8 mouse cellular contexts compared by ENCODE assay signal in genomic region chr4:102088235-102088867, GRCm38 (mm10). TPM values are rescaled to one million over a fixed set of nuclear protein-coding genes. Genes with fewer than 3 reads are reported as not detected.
DNase-seq lines count a peak whose midpoint lies in the region; ATAC-seq lines count a peak whose summit lies in the region.

No protein-coding gene starts in this region.

- H3K4me3 ChIP-seq in neural tube, embryonic 11.5 days (ENCODE audit: low read depth, low read length), result peak overlapping the region; percentile 52
- H3K4me3 ChIP-seq in embryonic facial prominence, embryonic 11.5 days (ENCODE audit: low read depth, low read length), result peak overlapping the region; percentile 45
- H3K4me3 ChIP-seq in intestine, embryonic 14.5 days (ENCODE audit: low read depth, low read length), result peak overlapping the region; percentile 60
- peak overlapping the region; percentile 68 for H3K4me3 ChIP-seq in midbrain, embryonic 13.5 days (replicated peaks)

- peak; percentile 55 for DNase-seq in neural tube, embryonic 11.5 days (ENCODE audit: low spot score)
- DNase-seq in neural tube, embryonic 10.5 days (ENCODE audit: extremely low spot score, low spot score), result no peak
- DNase-seq in embryonic facial prominence, embryonic 11.5 days (ENCODE audit: low spot score), result peak; percentile 36
- peak; percentile 77 for DNase-seq in intestine, embryonic 14.5 days (ENCODE audit: low spot score)
- DNase-seq in spleen, postnatal 10 days (ENCODE audit: low spot score in 2 of 2), result no peak
- DNase-seq in adrenal gland, postnatal 4 days (ENCODE audit: low spot score in 2 of 2), result no peak

- H3K9me3 ChIP-seq in neural tube, embryonic 11.5 days (ENCODE audit: control insufficient read depth, low read length), result no peaks in the 10 kb centered on the region
- H3K9me3 ChIP-seq in embryonic facial prominence, embryonic 11.5 days (replicated peaks; ENCODE audit: control insufficient read depth, low read length), result no peaks in the 10 kb centered on the region
- H3K9me3 ChIP-seq in intestine, embryonic 14.5 days (ENCODE audit: control insufficient read depth, low read length), result no peaks in the 10 kb centered on the region
- H3K9me3 ChIP-seq in midbrain, embryonic 13.5 days, result no peaks in the 10 kb centered on the region

- peak overlapping the region; percentile 51 for H3K9ac ChIP-seq in neural tube, embryonic 11.5 days (ENCODE audit: low read length)
- peak overlapping the region; percentile 37 for H3K9ac ChIP-seq in embryonic facial prominence, embryonic 11.5 days (replicated peaks; ENCODE audit: low read length)
- H3K9ac ChIP-seq in intestine, embryonic 14.5 days (ENCODE audit: low read length), result peak overlapping the region; percentile 47
- H3K9ac ChIP-seq in midbrain, embryonic 13.5 days (replicated peaks), result peak overlapping the region; percentile 77

- ATAC-seq in neural tube, embryonic 11.5 days (ENCODE audit: insufficient read depth, low FRiP score, low TSS enrichment), result peak; percentile 45
- peak; percentile 11; the same call in 1 of the 2 replicates for ATAC-seq in embryonic facial prominence, embryonic 11.5 days (replicated peaks; ENCODE audit: insufficient number of reproducible peaks, low FRiP score, low TSS enrichment, low read depth)
- 0 out of 2 replicates have a peak, but pooled peaks have one; percentile 43 for ATAC-seq in intestine, embryonic 14.5 days (replicated peaks; ENCODE audit: low FRiP score, low TSS enrichment, low read depth)
- peak; percentile 24 for ATAC-seq in midbrain, embryonic 13.5 days
- no peak for ATAC-seq in granulocyte monocyte progenitor cell, adult 5-6 weeks (replicated peaks; ENCODE audit: poor library complexity, severe bottlenecking)

- H3K4me1 ChIP-seq in neural tube, embryonic 11.5 days (ENCODE audit: control insufficient read depth, insufficient read depth, low read length), result no peaks in the 10 kb centered on the region
- no peaks in the 10 kb centered on the region; the same call in 1 of the 2 replicates for H3K4me1 ChIP-seq in embryonic facial prominence, embryonic 11.5 days (ENCODE audit: control insufficient read depth, insufficient read depth, low read length)
- no peaks in the 10 kb centered on the region for H3K4me1 ChIP-seq in intestine, embryonic 14.5 days (replicated peaks; ENCODE audit: control insufficient read depth, insufficient read depth, low read length)
- H3K4me1 ChIP-seq in midbrain, embryonic 13.5 days (replicated peaks), result peaks cover 13% of the 10 kb centered on the region

- H3K27me3 ChIP-seq in neural tube, embryonic 11.5 days (ENCODE audit: control insufficient read depth, insufficient read depth, low read length), result peaks cover 14% of the 10 kb centered on the region
- H3K27me3 ChIP-seq in embryonic facial prominence, embryonic 11.5 days (ENCODE audit: control insufficient read depth, insufficient read depth, low read length), result peaks cover 10% of the 10 kb centered on the region; the same call in 1 of the 2 replicates
- peaks cover 31% of the 10 kb centered on the region for H3K27me3 ChIP-seq in intestine, embryonic 14.5 days (replicated peaks; ENCODE audit: control insufficient read depth, insufficient read depth, low read length)
- peaks cover 39% of the 10 kb centered on the region for H3K27me3 ChIP-seq in midbrain, embryonic 13.5 days

- 26% methylated on average over 15 of the region's 15 CpGs for WGBS in neural tube, embryonic 11.5 days
- WGBS in embryonic facial prominence, embryonic 11.5 days, result 26% methylated on average over 15 of the region's 15 CpGs
- WGBS in intestine, embryonic 14.5 days, result 21% methylated on average over 15 of the region's 15 CpGs
- WGBS in midbrain, embryonic 13.5 days, result 25% methylated on average over 15 of the region's 15 CpGs

- H3K36me3 ChIP-seq in neural tube, embryonic 11.5 days (ENCODE audit: control insufficient read depth, insufficient read depth, low read length), result no peaks in the 10 kb centered on the region
- no peaks in the 10 kb centered on the region for H3K36me3 ChIP-seq in embryonic facial prominence, embryonic 11.5 days (replicated peaks; ENCODE audit: control insufficient read depth, insufficient read depth, low read depth, low read length)
- H3K36me3 ChIP-seq in intestine, embryonic 14.5 days (ENCODE audit: control insufficient read depth, insufficient read depth, low read length), result no peaks in the 10 kb centered on the region
- no peaks in the 10 kb centered on the region for H3K36me3 ChIP-seq in midbrain, embryonic 13.5 days

- H3K4me2 ChIP-seq in neural tube, embryonic 11.5 days (ENCODE audit: low read depth), result peak overlapping the region; percentile 96
- peak overlapping the region; percentile 93 for H3K4me2 ChIP-seq in embryonic facial prominence, embryonic 11.5 days (ENCODE audit: low read depth, low read length)
- peak overlapping the region; percentile 99 for H3K4me2 ChIP-seq in intestine, embryonic 14.5 days (ENCODE audit: low read length)
- H3K4me2 ChIP-seq in midbrain, embryonic 13.5 days (replicated peaks), result peak overlapping the region; percentile 97

- no peak overlapping the region for H3K27ac ChIP-seq in neural tube, embryonic 11.5 days (ENCODE audit: low read depth, low read length)
- no peak overlapping the region for H3K27ac ChIP-seq in embryonic facial prominence, embryonic 11.5 days (replicated peaks; ENCODE audit: low read depth, low read length)
- H3K27ac ChIP-seq in intestine, embryonic 14.5 days (ENCODE audit: low read depth), result no peak overlapping the region
- H3K27ac ChIP-seq in midbrain, embryonic 13.5 days, result no peak overlapping the region

RNA-seq across cellular contexts. Expression of gene Pde4b, which starts 1.0 kb away (rescaled TPM):
- polyA plus RNA-seq in neural tube, embryonic 11.5 days (2014; fragmentation: Nextera tagmentation; extraction: Ambion mirVana), result 14.6 and 15.7 TPM in 2 replicates
- polyA plus RNA-seq in embryonic facial prominence, embryonic 11.5 days (2014; fragmentation: Nextera tagmentation; extraction: Ambion mirVana), result 10.3 and 11.4 TPM in 2 replicates
- 14.6 and 19.8 TPM in 2 replicates for polyA plus RNA-seq in intestine, embryonic 14.5 days (2014; fragmentation: Nextera tagmentation; extraction: Ambion mirVana)
- polyA plus RNA-seq in midbrain, embryonic 13.5 days (2015; fragmentation: Nextera tagmentation; extraction: Ambion mirVana), result 23.8 and 31.4 TPM in 2 replicates
- 10 to 100 TPM; 13.9 to 16.4 TPM for total RNA-seq in adrenal gland, postnatal 4 days (2021)
- 6.1 and 11.4 TPM in 2 replicates for total RNA-seq in granulocyte monocyte progenitor cell, adult 5-6 weeks (2014; fragmentation: Nextera tagmentation)
- 10.3 and 16.2 TPM in 2 replicates for total RNA-seq in granulocyte monocyte progenitor cell, adult 5-6 weeks (2017)

Comparison
In these comparisons a context has a peak if more than half of its experiments do, and no peak if none do; other contexts are left out.
1. DNase-seq: peak in neural tube, embryonic 11.5 days (single experiment), embryonic facial prominence, embryonic 11.5 days (single experiment) and intestine, embryonic 14.5 days (single experiment); none in neural tube, embryonic 10.5 days (single experiment), spleen, postnatal 10 days (0 of 2) and adrenal gland, postnatal 4 days (0 of 2).
2. Peak in every context shown above with its lines, with median percentiles within 50 percentile points of each other: H3K4me2 ChIP-seq, H3K4me3 ChIP-seq and H3K9ac ChIP-seq.